Mouse (Mus musculus): Measurements from ENCODE around the gene Sp1.

Sp1 gene

DNA sequence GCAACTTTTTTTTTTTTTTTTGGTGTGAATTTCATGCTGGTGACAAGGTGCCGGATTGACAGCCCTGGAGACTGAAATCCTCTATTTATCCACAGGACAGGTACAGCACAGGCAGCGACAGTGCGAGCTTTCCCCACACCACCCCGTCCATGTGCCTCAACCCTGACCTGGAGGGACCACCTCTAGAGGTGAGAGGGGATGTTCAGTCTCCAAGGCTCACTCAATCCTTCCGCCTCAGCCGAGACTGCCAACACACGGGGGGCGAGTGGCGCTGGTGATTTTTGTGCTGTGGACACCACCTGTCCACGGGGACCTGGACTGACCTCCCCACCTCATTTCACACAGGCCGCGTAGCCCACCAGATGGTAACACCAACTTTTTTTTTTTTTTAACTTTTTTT is 79.9 kb downstream of the Sp1 start:
- DNase-seq = no peak

Data from cerebellum, adult 18-20 months (tissue).